Mouse (Mus musculus) telencephalon, adult 2 months (tissue): ENCODE measurements around the gene Kdm4c.
A peak's percentile ranks its signal among the peaks of the same experiment; 100 is the strongest.
"Not testable (repeated sequence)": the region's sequence is repeated elsewhere in the genome, so short reads cannot be mapped to it uniquely, and the experiment has no call there.

Experiments
- DNase-seq: peaks from one replicate; pipeline ENCODE4 v3.0.0-alpha.2; 2011; ENCODE audit warnings: low read depth, low spot score

The Kdm4c gene

GRCm38 (mm10) chr4:74312858-74313257 is 70.6 kb downstream of the Kdm4c start:
- DNase-seq = no peak

- DNase-seq = no peak
These were observed 73.1 kb downstream of the Kdm4c start for GRCm38 (mm10) chr4:74315388-74315787.

- DNase-seq = no peak
These were observed 77.0 kb downstream of the Kdm4c start for GRCm38 (mm10) chr4:74319313-74319712.

- DNase-seq = no peak
These were observed 115.2 kb downstream of the Kdm4c start for GRCm38 (mm10) chr4:74357479-74357878.

GRCm38 (mm10) chr4:74360274-74360673 is 118.0 kb downstream of the Kdm4c start:
- DNase-seq = no peak

- DNase-seq = no peak
These were observed 144.3 kb downstream of the Kdm4c start for GRCm38 (mm10) chr4:74386583-74386982.

GRCm38 (mm10) chr4:74393162-74393561 is 150.9 kb downstream of the Kdm4c start:
- DNase-seq = no peak

GRCm38 (mm10) chr4:74396562-74396961 is 154.3 kb downstream of the Kdm4c start:
- no peak for DNase-seq

- DNase-seq = not testable (repeated sequence)
These were observed 159.5 kb downstream of the Kdm4c start for GRCm38 (mm10) chr4:74401617-74402313.

GRCm38 (mm10) chr4:74408731-74409130 is 166.4 kb downstream of the Kdm4c start:
- peak; percentile 34 for DNase-seq

- no peak for DNase-seq
These were observed 177.5 kb downstream of the Kdm4c start for GRCm38 (mm10) chr4:74419794-74420193.
